Mouse (Mus musculus) cerebellum, adult 18-20 months (tissue): ENCODE data around the gene Clcc1.
"Not testable (repeated sequence)": the region's sequence is repeated elsewhere in the genome, so short reads cannot be mapped to it uniquely, and the experiment has no call there.

ENCODE experiments used
- DNase-seq, 2 experiments: peaks; one replicate each; pipeline ENCODE4 v3.0.0; 2021

Gene Clcc1

GRCm38 (mm10) chr3:108653710-108654379 lies at the start of gene Clcc1:
Clcc1 (plus strand) TSS chr3:108653913.
- peak; percentile 95 to 97 for DNase-seq

GRCm38 (mm10) chr3:108608906-108609305 lies 44.8 kb upstream of the Clcc1 start:
- no peak for DNase-seq

GRCm38 (mm10) chr3:108634761-108635160 lies 19.0 kb upstream of the Clcc1 start:
- DNase-seq = peak; percentile 40 to 41

- DNase-seq = no peak
Measured at GRCm38 (mm10) chr3:108639412-108639811, 14.3 kb upstream of the Clcc1 start.

- no peak for DNase-seq
Measured at GRCm38 (mm10) chr3:108640998-108641397, 12.7 kb upstream of the Clcc1 start.

- no peak for DNase-seq
Measured at GRCm38 (mm10) chr3:108644856-108645255, 8.9 kb upstream of the Clcc1 start.

- DNase-seq = peak; percentile 19 to 34
Measured at GRCm38 (mm10) chr3:108646036-108646435, 7.7 kb upstream of the Clcc1 start.

- not testable (repeated sequence) for DNase-seq
Measured at GRCm38 (mm10) chr3:108647681-108648080, 6.0 kb upstream of the Clcc1 start.

- DNase-seq = no peak
Measured at GRCm38 (mm10) chr3:108652866-108653642, 659 bp upstream of the Clcc1 start.

- peak in 1 of 2 experiments; percentile 12 for DNase-seq
Measured at GRCm38 (mm10) chr3:108654566-108654965, 853 bp downstream of the Clcc1 start.

- no peak for DNase-seq
Measured at GRCm38 (mm10) chr3:108655486-108655885, 1.8 kb downstream of the Clcc1 start.

GRCm38 (mm10) chr3:108658612-108659011 lies 4.9 kb downstream of the Clcc1 start:
- DNase-seq = no peak

GRCm38 (mm10) chr3:108660941-108661340 lies 7.2 kb downstream of the Clcc1 start:
- DNase-seq = no peak

- no peak for DNase-seq
Measured at GRCm38 (mm10) chr3:108676616-108677015, 22.9 kb downstream of the Clcc1 start.

- DNase-seq = no peak
Measured at GRCm38 (mm10) chr3:108681004-108681403, 27.3 kb downstream of the Clcc1 start.

- not testable (repeated sequence) for DNase-seq
Measured at GRCm38 (mm10) chr3:108683597-108683996, 29.9 kb downstream of the Clcc1 start.

GRCm38 (mm10) chr3:108685701-108686100 lies 32.0 kb downstream of the Clcc1 start:
- DNase-seq = no peak

- DNase-seq = no peak
Measured at GRCm38 (mm10) chr3:108689015-108689441, 35.3 kb downstream of the Clcc1 start.

GRCm38 (mm10) chr3:108689446-108689845 lies 35.7 kb downstream of the Clcc1 start:
- DNase-seq = no peak

- DNase-seq = no peak
Measured at GRCm38 (mm10) chr3:108689979-108690378, 36.3 kb downstream of the Clcc1 start.

- no peak for DNase-seq
Measured at GRCm38 (mm10) chr3:108694321-108694720, 40.6 kb downstream of the Clcc1 start.

- DNase-seq = no peak
Measured at GRCm38 (mm10) chr3:108698662-108699061, 44.9 kb downstream of the Clcc1 start.

- DNase-seq = no peak
Measured at GRCm38 (mm10) chr3:108699786-108700185, 46.1 kb downstream of the Clcc1 start.

- no peak for DNase-seq
Measured at GRCm38 (mm10) chr3:108701256-108701655, 47.5 kb downstream of the Clcc1 start.
